Mouse (Mus musculus) liver, embryonic 12.5 days (tissue): ENCODE measurements around the gene Nr2f6. TPM values are rescaled to one million over a fixed set of nuclear protein-coding genes. Genes with fewer than 3 reads are reported as not detected.
A peak's percentile ranks its signal among the peaks of the same experiment; 100 is the strongest.

ENCODE experiments used
- ATAC-seq: fragments of 200-750 bp; cut with Nextera tagmentation; 2 replicates; pipeline ENCODE4 v1.8.0; 2017; ENCODE audit warnings: moderate number of reproducible peaks, mild to moderate bottlenecking, moderate library complexity
- H3K27ac ChIP-seq: fragments of 300-500 bp; sonication (generic); 2 replicates; pipeline ENCODE4 v1.5.1; 2016; ENCODE audit warnings: mild to moderate bottlenecking
- H3K27me3 ChIP-seq: fragments of 300-500 bp; sonication (generic); replicated peaks from 2 replicates; pipeline ENCODE4 v1.6.1; 2016; ENCODE audit warnings: mild to moderate bottlenecking, moderate library complexity
- H3K36me3 ChIP-seq: fragments of 300-500 bp; sonication (generic); 2 replicates; pipeline ENCODE4 v1.6.1; 2016; ENCODE audit warnings: mild to moderate bottlenecking, moderate library complexity
- H3K4me1 ChIP-seq: fragments of 300-500 bp; sonication (generic); 2 replicates; pipeline ENCODE4 v1.6.1; 2016
- H3K4me2 ChIP-seq: fragments of 300-500 bp; sonication (generic); 2 replicates; pipeline ENCODE4 v1.6.1; 2016; ENCODE audit warnings: mild to moderate bottlenecking, moderate library complexity
- H3K4me3 ChIP-seq: fragments of 300-500 bp; sonication (generic); 2 replicates; pipeline ENCODE4 v1.5.1; 2016; ENCODE audit warnings: mild to moderate bottlenecking, moderate library complexity
- H3K9ac ChIP-seq: fragments of 300-500 bp; sonication (generic); 2 replicates; pipeline ENCODE4 v1.6.1; 2016; ENCODE audit warnings: mild to moderate bottlenecking, moderate library complexity
- H3K9me3 ChIP-seq: fragments of 300-500 bp; sonication (generic); replicated peaks from 2 replicates; pipeline ENCODE4 v1.6.1; 2016; ENCODE audit warnings: mild to moderate bottlenecking, moderate library complexity
- WGBS: fragments of 180-500 bp; shearing (Covaris S2); methylation state at CpG from one replicate; pipeline ENCODE4 v1.1.7; 2016; ENCODE audit not compliant: insufficient replicate concordance; 5-methylcytosine and 5-hydroxymethylcytosine counted together
- polyA plus RNA-seq: library from polyadenylated mRNA; unstranded; fragments of >200 nt; fragmentation: Nextera tagmentation; extraction: Ambion mirVana; gene quantifications from 2 replicates; pipeline ENCODE4 v1.2.1, GENCODE M21; 2016

The Nr2f6 gene
- 35.3 and 38.8 TPM in 2 replicates for polyA plus RNA-seq

- Histone ChIP-seq H3K4me2 (peak within 1 kb of the TSS; percentile 95), H3K9ac (peak within 1 kb of the TSS; percentile 74), H3K4me1 (peaks cover 60% of the 10 kb centered on the region), H3K27me3 (peaks cover 68% of the 10 kb centered on the region), H3K4me3 (peak within 1 kb of the TSS; percentile 66), H3K9me3 (no peaks in the 10 kb centered on the region), H3K27ac (peak within 1 kb of the TSS; percentile 73), H3K36me3 (peaks cover 9% of the 10 kb centered on the region)
- ATAC-seq: no peak; the same call in 1 of the 2 replicates
- 0% methylated on average over 67 of the region's 89 CpGs for WGBS
These were observed at the start of gene Nr2f6 for GRCm38 (mm10) chr8:71381421-71381970. Gene Nr2f6, minus strand, starts transcription at chr8:71381960.

GRCm38 (mm10) chr8:71422121-71422520, 40.4 kb upstream of the Nr2f6 start:
- ATAC-seq: no peak
- Histone ChIP-seq H3K27me3 (peaks cover 11% of the 10 kb centered on the region), H3K9ac (no peak overlapping the region), H3K27ac (no peak overlapping the region), H3K36me3 (no peaks in the 10 kb centered on the region), H3K4me1 (no peaks in the 10 kb centered on the region), H3K4me3 (no peak overlapping the region), H3K4me2 (no peak overlapping the region), H3K9me3 (no peaks in the 10 kb centered on the region)

- Histone ChIP-seq H3K4me2 (no peak overlapping the region), H3K9ac (no peak overlapping the region), H3K4me3 (no peak overlapping the region), H3K36me3 (peaks cover 37% of the 10 kb centered on the region), H3K27me3 (no peaks in the 10 kb centered on the region), H3K4me1 (peaks cover 26% of the 10 kb centered on the region), H3K9me3 (no peaks in the 10 kb centered on the region), H3K27ac (no peak overlapping the region)
- 39% methylated on average over 11 of the region's 11 CpGs for WGBS
- ATAC-seq: peak; percentile 9; the same call in 1 of the 2 replicates
These were observed 29.9 kb upstream of the Nr2f6 start for GRCm38 (mm10) chr8:71411535-71412273.

GRCm38 (mm10) chr8:71408231-71408630, 26.5 kb upstream of the Nr2f6 start:
- 83% methylated on average over 4 of the region's 4 CpGs for WGBS
- no peak overlapping the region for H3K4me3 ChIP-seq
- no peak for ATAC-seq
- no peaks in the 10 kb centered on the region for H3K27me3 ChIP-seq
- H3K9me3 ChIP-seq: no peaks in the 10 kb centered on the region
- no peak overlapping the region for H3K4me2 ChIP-seq
- H3K27ac ChIP-seq: no peak overlapping the region
- H3K9ac ChIP-seq: no peak overlapping the region
- H3K36me3 ChIP-seq: peaks cover 44% of the 10 kb centered on the region
- peaks cover 49% of the 10 kb centered on the region for H3K4me1 ChIP-seq

- no peaks in the 10 kb centered on the region for H3K27me3 ChIP-seq
- H3K4me3 ChIP-seq: peak overlapping the region; percentile 92
- no peak overlapping the region for H3K27ac ChIP-seq
- peak overlapping the region; percentile 86 for H3K4me2 ChIP-seq
- peaks cover 52% of the 10 kb centered on the region for H3K36me3 ChIP-seq
- H3K9ac ChIP-seq: peak overlapping the region; percentile 91; the same call in 1 of the 2 replicates
- 93% methylated on average over 14 of the region's 14 CpGs for WGBS
- ATAC-seq: no peak
- peaks cover 49% of the 10 kb centered on the region for H3K4me1 ChIP-seq
- no peaks in the 10 kb centered on the region for H3K9me3 ChIP-seq
These were observed 25.7 kb upstream of the Nr2f6 start for GRCm38 (mm10) chr8:71407441-71407840.

DNA sequence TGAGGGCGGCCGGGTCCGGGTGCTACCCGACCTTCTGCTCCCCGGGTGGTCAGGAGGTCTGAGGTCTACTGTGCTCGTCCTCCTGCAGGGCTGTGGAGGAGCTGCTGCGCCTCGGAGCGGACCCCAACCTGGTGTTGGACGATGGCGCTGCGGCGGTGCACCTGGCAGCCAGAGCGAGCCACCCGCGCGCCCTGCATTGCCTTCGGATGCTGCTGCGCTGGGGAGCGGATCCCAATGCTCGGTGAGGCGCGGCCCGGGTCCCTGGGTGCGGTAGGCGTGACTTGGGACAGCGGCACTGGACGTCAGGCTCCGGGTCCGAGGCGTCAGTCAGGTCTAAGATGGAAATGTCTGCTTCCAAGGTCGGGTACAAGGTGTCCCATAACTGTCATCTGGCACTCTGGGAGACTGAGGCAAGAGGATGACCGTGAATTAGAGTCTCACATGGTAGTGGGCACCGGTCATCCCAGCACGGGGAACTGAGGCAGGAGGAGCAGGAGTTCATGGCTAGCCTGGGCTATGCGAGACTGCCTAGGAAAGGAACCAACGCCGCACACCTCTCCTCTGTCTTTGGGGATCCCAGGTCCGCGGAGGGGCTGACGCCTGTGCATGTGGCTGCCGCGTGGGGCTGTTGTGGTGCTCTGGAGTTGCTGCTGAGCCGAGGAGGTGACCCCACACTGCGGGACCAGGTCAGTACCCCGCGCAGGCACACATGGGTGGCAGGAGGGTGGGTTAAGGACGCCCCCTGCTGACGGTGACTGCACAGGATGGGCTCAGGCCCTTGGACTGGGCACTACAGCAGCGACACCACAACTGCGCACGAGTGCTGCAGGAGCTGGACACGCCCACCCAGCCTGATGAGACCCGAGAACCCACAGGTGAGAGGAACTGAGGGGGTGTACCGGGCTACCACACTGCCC, 24.6 kb upstream of the Nr2f6 start:
- under 1% methylated on average over 55 of the region's 55 CpGs for WGBS
- Histone ChIP-seq H3K9me3 (no peaks in the 10 kb centered on the region), H3K4me2 (peak overlapping the region; percentile 86), H3K9ac (peak overlapping the region; percentile 91), H3K27ac (peak overlapping the region; percentile 85), H3K4me3 (peak overlapping the region; percentile 92), H3K27me3 (no peaks in the 10 kb centered on the region), H3K4me1 (peaks cover 43% of the 10 kb centered on the region), H3K36me3 (peaks cover 53% of the 10 kb centered on the region)
- peak; percentile 80 for ATAC-seq

GRCm38 (mm10) chr8:71405401-71406098, 23.8 kb upstream of the Nr2f6 start, which contains the start of gene Ankle1:
Gene Ankle1, plus strand, starts transcription at chr8:71406010.
- H3K27me3 ChIP-seq: no peaks in the 10 kb centered on the region
- H3K4me1 ChIP-seq: peaks cover 41% of the 10 kb centered on the region
- peak within 1 kb of the TSS; percentile 91 for H3K9ac ChIP-seq
- peak within 1 kb of the TSS; percentile 85 for H3K27ac ChIP-seq
- H3K4me3 ChIP-seq: peak within 1 kb of the TSS; percentile 92
- H3K9me3 ChIP-seq: no peaks in the 10 kb centered on the region
- ATAC-seq: peak; percentile 88
- WGBS: 10% methylated on average over 33 of the region's 33 CpGs
- peak within 1 kb of the TSS; percentile 86 for H3K4me2 ChIP-seq
- peaks cover 57% of the 10 kb centered on the region for H3K36me3 ChIP-seq

DNA sequence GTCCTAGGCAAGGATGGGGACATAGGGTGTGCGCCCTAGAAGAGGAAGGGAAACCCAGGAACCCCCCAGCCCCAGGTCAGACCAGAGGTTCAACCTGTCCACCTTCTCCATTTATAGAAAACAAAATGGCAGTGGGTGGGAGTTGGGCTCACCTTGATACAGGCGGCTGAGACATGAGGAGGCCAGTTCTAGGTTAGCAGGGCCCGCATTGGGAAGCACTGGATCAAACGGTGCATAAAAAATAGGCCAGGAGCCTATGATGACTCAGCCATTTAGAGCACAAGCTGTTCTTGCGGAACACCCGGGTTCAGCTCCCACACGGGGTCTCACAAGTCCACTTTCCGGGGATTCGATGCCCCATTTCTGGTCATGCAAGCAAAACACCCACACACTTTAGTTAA, 23.2 kb upstream of the Nr2f6 start:
- Histone ChIP-seq H3K27ac (peak overlapping the region; percentile 82), H3K36me3 (peaks cover 57% of the 10 kb centered on the region), H3K4me3 (peak overlapping the region; percentile 92), H3K4me2 (peak overlapping the region; percentile 86), H3K4me1 (peaks cover 41% of the 10 kb centered on the region), H3K9ac (peak overlapping the region; percentile 91), H3K27me3 (no peaks in the 10 kb centered on the region), H3K9me3 (no peaks in the 10 kb centered on the region)
- ATAC-seq: no peak
- 62% methylated on average over 9 of the region's 9 CpGs for WGBS

DNA sequence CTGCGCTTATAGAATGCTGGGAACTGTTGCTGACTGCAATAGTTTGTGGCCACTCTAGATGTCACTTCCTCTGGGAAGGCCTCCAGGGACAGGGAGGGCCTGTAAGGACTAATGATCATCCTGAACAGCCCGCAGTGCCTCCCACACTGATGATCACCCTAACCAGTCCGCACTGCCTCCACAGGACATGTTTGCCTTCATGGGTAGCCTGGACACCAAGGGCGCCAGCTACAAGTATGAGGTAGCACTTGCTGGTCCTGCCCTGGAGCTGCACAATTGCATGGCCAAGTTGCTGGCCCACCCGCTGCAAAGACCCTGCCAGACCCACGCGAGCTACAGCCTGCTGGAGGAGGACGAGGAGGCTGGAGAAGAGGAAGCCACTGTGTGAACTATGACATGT, 22.3 kb upstream of the Nr2f6 start:
- no peak for ATAC-seq
- 0 out of 2 replicates have a peak overlapping the region, but pooled peaks have one; percentile 23 for H3K27ac ChIP-seq
- H3K4me2 ChIP-seq: no peak overlapping the region
- 77% methylated on average over 8 of the region's 8 CpGs for WGBS
- no peak overlapping the region for H3K4me3 ChIP-seq
- no peaks in the 10 kb centered on the region for H3K9me3 ChIP-seq
- H3K9ac ChIP-seq: no peak overlapping the region
- H3K27me3 ChIP-seq: no peaks in the 10 kb centered on the region
- H3K4me1 ChIP-seq: peaks cover 41% of the 10 kb centered on the region
- H3K36me3 ChIP-seq: peaks cover 57% of the 10 kb centered on the region

GRCm38 (mm10) chr8:71403107-71403885, 21.5 kb upstream of the Nr2f6 start:
- Histone ChIP-seq H3K4me3 (no peak overlapping the region), H3K27ac (0 out of 2 replicates have a peak overlapping the region, but pooled peaks have one; percentile 23), H3K9me3 (no peaks in the 10 kb centered on the region), H3K4me1 (peaks cover 39% of the 10 kb centered on the region), H3K36me3 (peaks cover 57% of the 10 kb centered on the region), H3K9ac (no peak overlapping the region), H3K4me2 (no peak overlapping the region), H3K27me3 (no peaks in the 10 kb centered on the region)
- WGBS: 71% methylated on average over 6 of the region's 6 CpGs
- ATAC-seq: no peak
